Mouse (Mus musculus) olfactory bulb, adult 2 months (tissue): ENCODE data around the gene Mgat1.

Experiments used
- CTCF ChIP-seq: fragments of 200-500 bp; IDR thresholded peaks from 2 replicates; pipeline ENCODE4 v1.5.1; 2012; ENCODE audit warnings: low read depth, mild to moderate bottlenecking, low read length, moderate library complexity; ENCODE audit not compliant: insufficient read depth
- POLR2A ChIP-seq: fragments of 200-500 bp; IDR thresholded peaks from 2 replicates; pipeline ENCODE4 v1.6.1; 2012; ENCODE audit warnings: mild to moderate bottlenecking, low read depth, low read length, moderate library complexity; ENCODE audit not compliant: insufficient read depth

GRCm38 (mm10) chr11:49232781-49233180 is 11.2 kb upstream of the Mgat1 start:
- TF ChIP-seq CTCF (no peak), POLR2A (no peak)
